Mouse (Mus musculus): ENCODE measurements at regions not wholly inside any gene's neighbourhood (a gene's known extent, or its start where the extent isn't known, plus 50 kb on each side); places are given as distances from the start of the nearest gene placed in this dataset.

DNA sequence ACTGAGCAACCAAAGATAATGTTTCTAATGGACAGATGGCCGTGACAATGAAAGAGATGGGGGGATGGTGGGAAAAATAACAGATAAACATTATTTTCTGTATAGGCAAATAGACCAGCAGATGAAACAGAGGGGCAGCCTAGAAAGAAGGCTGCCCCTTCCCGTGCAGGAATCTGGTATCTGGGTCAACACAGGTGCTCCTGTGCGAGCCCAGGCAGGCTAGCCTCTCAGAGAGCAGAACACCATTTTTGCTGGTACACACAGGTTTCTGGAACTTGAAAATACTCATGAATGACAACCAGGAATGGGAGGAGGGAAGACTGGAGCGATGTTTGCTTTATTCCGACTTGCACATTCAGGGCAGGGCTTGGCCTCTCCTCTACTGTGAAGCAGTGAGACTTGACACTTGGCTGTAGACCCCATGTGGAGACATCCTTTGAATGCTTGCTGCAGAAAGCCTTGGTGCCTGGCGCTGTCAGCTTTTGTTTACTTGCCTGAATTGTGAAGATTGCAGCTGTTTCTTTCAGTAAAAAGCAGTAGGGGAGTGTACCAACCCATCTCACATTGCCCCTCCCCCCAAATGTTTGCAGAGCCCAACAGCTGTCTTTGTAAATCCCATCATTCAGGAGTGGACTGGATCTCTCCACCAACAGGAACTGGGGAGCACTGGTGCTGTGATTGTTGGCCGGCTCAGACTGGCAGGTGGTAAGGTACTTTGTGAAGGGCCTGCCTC, 172.5 kb downstream of the Gm5426 start:
- CTCF ChIA-PET: interaction anchor here (0.6 kb wide), 1 partner anchor 369 kb away, joined by 5 read pairs; no protein-coding TSS in a partner anchor

DNA sequence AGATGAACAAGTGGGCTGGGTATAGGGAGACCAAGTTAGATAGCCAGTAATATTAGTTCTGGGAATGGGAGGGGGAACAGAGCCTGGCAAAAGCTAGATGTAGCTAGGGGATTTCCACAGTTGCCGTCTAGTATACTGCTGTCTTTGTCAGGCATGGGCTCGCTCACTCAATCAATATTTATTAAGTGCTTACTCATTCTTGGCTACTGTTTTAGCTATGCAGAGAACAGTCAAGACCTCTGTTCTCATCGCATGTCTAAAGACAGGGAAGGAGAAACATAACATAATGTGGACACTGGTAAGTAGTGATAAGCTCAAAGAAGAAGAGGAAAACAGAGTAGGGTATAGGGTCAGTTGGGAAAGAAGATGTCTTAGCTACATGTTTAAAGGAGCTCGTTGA, 173.4 kb downstream of the Gm5426 start:
- CTCF ChIA-PET: no interaction called here

DNA sequence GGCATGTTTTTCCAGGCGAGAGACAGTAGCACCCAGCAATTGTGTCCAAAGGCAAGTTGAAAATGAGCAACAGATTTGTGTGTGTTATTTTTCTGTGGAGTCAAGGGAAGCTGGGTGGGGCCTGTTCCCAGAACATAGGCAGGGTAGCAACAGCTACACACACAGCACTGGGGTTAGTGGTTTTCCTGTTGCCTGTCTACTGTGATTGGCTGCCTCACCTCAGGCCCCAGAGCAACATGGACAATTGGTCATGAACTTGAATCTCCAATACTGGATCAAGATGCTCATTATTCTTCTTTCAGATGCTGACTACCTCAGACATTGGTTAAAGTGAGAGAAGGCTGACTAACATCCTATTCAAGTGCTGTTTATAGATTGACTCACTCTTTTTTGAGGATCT, 188.9 kb downstream of the Gm5426 start:
- CTCF ChIA-PET: no interaction called here

DNA sequence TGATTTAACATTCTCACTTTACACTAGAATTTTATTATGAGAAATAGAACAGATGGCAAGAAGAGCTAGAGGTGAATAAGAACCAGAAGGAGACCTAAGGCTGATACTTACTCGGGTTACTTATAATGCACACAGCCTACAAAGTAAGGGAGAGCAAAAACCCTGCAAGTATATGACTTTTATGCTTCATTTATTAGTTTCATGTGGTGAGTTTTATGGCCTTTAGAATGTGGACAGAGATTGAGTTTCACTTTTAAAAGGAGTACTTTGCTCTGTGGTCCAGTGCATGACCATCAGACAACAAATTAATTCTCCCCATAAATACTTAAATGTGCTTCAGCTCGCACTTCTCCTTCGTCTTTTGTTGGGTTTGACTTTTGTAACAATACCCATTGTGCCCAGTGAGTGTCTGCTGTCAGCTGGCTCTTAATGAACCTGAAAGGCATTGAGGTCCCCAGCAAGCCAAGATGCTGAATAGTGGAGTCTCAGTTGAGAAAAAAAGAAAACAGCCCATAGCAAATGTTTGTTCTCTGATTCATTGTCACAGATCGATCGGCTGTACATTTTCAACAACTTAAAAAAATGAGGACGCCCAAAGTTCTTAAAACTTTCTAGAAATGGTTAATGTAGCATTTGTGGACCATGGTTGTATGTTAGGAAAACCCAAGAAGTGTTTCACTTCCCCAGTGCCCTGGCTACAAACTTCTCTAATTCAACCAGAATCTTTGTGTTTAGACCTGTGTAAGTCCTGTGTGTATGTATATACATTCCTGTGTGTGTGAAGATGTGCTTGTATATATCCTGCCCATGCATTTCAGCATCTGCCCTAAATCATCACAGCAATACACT, 194.5 kb downstream of the Gm5426 start:
- CTCF ChIA-PET: no interaction called here

DNA sequence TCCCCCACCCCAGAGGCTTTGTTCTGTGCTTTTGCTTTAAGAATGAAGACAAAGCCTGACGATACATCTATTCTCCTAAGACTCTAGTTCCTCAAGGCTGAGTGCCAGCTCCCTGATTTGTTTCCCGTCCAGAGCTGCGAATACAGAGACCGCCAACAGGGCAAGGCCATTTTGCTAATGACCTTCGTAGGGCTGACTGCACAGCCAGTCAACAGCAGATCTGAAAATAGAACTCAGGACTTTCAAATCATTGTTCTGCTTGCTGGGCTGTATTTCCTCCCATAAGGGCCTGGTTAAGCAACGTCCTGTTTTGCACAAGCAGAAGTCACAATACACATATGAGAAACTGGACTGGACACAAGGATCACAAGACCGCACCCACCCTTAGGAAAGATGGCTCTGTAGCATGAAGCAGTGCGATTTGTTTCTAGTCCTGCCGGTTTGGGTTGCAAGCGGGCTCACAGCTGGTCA, 196.4 kb downstream of the Gm5426 start:
- CTCF ChIA-PET: interaction anchor here (0.6 to 1.0 kb wide), 4 partner anchors 71 to 524 kb away, joined by 3 to 4 read pairs (median 3); no protein-coding TSS in a partner anchor

DNA sequence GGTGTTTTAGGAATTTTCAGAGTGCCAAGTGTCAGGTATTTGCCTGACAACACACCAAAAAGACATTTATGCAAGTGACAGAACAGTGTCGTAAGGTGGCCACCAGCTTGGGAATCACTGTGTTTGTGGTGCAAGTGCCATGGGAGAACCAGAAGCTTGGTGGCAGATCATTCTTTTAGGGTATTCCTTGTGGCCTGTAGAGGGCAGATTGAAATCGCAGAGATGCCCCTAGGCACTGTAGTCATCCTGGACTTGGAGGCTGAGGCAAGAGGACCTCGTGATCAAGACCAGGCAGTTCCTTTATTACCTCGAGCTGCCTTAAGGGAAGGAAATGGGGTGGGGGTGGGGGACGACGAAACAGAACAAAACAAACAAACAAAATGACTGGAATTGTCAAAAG, 196.8 kb downstream of the Gm5426 start:
- CTCF ChIA-PET: interaction anchor here (0.8 to 1.0 kb wide), 2 partner anchors 36 to 524 kb away, joined by 3 read pairs; no protein-coding TSS in a partner anchor

DNA sequence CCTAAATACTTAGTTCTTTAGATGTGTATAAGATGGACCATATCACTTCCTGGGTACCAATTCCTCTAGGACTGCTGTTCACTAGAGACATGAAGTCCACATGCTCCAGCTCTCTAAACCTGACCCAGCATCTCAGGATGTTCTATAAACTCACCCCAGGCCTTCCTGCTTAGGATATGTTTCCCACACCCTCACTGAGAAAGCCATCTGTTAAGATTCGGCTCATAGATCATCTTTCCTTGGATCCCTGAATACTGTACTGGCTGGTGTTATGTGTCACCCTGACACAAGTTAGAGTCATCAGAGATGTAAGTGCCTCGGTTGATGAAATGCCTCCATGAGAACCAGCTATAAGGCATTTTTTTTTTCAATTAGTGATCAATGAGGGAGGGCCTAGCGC, 199.9 kb downstream of the Gm5426 start:
- CTCF ChIA-PET: interaction anchor here (0.7 to 0.9 kb wide), 2 partner anchors 16 to 397 kb away, joined by 4 to 12 read pairs; no protein-coding TSS in a partner anchor

DNA sequence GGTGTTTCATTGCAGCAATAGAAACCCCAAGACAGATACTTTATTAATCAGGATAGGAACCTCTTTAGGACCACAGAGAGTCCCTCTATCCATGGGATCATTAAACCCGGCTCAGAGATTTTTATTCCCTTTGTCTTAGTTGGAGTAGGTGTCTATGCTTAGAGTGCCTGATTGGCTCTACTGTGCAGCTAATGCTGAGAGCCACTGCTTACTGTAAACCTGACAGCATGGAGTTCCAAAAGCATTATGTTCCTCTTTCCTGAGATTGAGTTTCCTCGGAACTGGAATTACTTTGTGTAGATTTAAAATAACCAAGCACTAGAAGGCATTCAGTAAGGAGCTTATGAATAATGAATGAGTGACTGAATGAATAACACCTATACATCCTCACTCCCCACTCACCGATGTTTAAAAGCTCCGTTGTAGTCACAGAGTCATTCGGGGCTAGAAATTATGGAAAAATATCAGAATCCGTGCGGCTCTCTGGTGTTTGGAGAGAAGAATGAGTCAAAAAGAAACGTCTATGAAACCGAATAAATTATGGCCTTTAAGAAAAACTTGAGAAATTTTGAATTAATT, 200.8 kb downstream of the Gm5426 start:
- CTCF ChIA-PET: interaction anchor here (0.7 to 1.1 kb wide), 2 partner anchors 9 to 398 kb away, joined by 9 to 12 read pairs; no protein-coding TSS in a partner anchor

DNA sequence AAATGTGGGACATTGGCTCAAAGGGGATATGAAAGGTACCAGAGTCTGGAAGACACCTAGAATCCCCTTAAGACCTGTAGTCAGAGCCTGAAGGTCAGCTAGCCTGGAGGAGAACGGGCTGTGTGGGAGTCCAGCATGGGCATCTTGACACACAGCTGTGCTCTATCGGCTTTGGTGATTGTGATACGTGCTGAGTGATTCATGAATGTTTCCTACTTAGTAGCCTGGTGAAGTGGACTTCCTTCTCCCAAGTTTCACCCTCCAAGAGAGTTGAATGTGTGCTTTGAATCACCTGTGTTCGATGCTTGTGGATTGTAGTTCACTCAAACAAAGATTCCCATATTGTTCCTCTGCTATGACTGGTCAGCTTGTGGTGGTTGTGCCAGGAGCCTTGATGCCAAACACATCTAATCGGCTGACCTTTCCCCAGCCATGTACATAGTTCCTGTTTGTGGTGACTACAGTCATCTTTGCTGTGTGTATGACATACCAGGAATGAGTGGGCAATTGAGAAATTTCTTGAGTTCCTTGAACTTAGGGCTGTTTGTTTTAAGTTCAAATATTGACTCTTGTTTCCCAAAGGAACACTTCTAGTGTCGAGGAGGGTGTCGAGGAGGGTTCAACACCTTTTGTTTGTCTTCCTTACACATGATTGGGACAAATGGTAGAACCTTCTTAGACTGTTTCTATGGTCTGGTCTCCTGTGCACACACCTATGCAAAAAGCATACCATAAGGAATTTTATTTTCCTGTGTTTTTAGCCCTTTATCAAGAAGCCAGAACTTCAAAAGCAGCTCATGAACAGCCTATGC, 201.6 kb downstream of the Gm5426 start:
- CTCF ChIA-PET: interaction anchor here (1.1 kb wide), 1 partner anchor 10 kb away, joined by 9 read pairs; no protein-coding TSS in a partner anchor

DNA sequence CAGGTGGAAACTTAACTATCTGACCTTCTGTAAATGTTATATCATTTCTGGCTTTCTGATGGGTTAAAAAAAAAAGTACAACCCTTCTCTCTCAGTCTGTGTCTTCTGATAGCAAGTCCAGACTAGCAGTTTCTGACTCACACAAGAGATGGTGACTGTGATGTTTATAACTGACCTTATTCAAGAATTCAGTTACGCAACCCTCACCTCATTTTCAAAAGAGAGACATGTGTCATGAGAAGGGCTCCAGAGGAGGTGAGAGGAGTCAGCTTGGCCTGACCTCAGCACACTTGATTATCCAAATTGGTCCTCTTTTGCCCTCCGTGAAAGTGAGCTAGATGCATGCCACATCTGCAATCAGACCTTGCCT, 202.2 kb downstream of the Gm5426 start:
- CTCF ChIA-PET: no interaction called here

DNA sequence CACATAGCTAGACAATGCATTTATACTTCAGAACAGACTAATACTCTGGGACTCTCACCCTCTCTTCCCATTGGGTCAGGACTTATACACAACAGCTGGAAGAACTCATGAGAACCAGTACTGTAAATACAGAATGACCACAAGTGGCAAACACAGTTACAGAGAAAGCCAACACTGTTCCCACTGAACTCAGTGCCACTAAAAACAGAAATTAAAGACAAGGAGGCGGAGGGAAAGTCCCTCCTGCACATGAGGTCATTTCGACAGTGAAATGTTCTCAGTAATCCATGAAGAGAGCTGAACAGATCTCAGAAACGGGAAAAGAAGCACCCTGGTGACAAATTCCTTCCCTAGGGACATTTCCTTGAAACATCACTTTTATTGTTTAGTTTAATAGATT, 206.1 kb downstream of the Gm5426 start:
- CTCF ChIA-PET: no interaction called here

DNA sequence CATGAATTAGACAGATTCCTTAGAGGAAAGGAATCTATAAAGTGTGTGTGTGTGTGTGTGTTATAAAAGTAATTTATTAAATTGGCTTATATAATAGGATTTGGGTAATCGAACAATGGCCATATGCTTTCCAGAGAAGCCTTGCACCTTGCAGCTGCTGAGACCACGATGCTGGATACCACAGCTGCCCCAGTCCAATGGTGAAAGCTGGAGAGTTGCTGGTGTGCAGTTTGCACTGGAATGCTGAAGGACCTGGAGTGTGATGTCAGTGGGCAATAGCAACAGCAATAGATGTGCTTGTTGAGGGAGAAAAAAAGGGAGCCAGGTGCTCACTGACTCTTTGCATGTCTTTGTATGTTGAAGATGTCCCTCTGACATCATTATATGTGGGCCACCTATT, 207.3 kb downstream of the Gm5426 start:
- CTCF ChIA-PET: no interaction called here

DNA sequence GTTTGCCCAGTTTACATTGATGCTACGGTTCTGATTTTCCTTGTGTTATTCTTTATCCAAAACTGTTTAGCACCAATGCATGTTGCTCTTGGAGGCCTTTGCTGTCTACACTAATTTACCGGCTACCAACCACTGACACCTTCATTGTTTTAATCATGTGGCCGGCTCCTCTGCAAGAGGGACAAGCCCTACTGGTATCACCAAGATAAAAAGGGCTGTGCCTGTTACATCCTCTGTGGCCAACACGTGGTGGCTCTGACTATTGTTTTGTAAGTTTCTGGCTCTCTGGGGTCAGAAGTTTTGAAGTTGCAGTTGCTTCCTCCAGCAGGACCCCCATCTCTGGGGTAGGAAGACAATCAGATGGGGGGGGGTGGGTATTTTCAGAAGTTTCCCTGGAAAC, 214.3 kb downstream of the Gm5426 start:
- CTCF ChIA-PET: no interaction called here

DNA sequence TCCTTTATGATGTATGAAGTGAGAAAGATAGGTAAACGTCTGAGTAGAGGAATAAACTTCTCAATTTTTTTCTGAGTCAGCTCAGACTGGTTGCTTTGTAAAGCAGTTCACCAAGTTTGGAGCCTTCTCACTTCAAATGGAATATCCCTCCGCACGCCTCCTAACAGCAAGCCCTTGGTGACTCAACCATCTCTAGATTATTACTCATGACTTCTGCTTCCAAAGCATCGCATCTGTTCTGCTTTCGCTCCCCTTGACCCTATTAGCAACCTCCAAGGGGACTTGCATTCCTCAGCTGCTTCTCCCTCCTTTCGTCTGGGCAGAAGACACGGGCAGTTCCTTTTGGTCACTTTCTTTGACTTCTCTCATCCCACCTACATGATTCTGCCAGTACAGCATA, 214.9 kb downstream of the Gm5426 start:
- CTCF ChIA-PET: no interaction called here

DNA sequence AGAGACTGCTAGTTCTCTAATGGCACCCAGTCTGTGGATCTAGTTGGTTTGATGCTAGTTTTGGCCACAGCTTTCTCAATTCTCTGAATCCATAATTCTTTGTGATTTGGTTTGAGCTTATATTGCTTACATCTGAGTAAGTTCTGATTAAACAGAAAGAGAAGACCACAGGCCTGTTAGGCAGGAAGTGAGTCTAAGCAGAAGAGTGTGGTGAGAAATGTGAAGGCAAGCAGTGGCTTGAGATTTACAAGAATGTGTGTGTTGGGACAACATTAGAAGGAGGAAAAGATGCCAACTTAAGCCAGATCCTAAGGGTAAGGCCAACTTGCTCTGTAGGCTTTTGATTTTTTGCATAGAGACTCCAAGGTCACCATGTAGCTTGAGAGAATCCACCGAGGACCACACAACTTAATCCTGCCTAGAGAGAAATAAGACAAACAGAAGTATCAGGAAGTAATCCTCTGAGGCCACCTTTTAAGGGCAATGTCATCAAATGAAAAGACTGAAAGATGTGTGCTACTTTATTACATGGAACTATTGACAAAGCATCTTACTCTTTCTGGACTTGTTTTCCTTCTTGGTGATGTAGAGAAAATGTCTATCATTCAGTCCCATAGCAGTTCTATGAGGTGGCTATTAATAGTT, 220.7 kb downstream of the Gm5426 start:
- CTCF ChIA-PET: interaction anchor here (0.6 kb wide), 1 partner anchor 25 kb away, joined by 3 read pairs; no protein-coding TSS in a partner anchor

DNA sequence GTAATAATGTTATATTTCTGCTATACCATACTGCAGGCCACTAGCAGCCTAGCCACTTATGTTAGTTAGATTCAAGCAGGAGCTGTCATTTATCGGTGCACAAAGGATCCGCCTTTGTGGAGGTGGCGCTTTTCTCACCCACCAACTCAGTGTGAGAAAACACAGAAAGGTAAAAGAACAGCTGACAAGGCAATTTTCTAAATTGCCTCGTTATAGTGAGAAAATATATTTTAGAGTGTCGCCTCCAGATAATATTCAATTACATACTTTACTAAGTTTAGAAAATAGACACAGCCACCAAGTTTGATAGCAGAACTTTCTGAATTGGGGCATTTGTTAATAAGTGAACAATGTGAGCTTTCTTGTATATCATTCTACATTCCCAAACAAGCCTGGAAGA, 221.2 kb downstream of the Gm5426 start:
- CTCF ChIA-PET: no interaction called here

DNA sequence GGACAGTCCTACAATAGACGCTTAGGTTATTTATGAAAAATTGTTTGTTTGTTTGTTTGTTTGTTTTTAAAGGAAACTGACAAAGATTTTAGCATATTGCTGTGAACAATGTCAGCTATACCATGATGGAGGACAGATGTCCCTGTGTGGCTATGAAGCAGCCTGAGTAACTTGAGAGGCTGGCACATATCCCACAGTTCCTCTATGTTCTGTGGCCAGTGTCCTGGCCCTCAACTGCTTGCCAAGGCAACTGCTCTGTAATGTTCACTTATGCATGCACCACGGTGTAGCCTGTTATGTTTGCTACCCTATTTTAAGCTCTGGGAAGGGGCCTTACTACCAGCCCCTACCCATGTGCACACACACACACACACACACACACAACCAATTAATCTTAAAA, 222.6 kb downstream of the Gm5426 start:
- CTCF ChIA-PET: interaction anchor here (0.6 to 0.9 kb wide), 2 partner anchors 73 to 81 kb away, joined by 3 to 11 read pairs; no protein-coding TSS in a partner anchor

DNA sequence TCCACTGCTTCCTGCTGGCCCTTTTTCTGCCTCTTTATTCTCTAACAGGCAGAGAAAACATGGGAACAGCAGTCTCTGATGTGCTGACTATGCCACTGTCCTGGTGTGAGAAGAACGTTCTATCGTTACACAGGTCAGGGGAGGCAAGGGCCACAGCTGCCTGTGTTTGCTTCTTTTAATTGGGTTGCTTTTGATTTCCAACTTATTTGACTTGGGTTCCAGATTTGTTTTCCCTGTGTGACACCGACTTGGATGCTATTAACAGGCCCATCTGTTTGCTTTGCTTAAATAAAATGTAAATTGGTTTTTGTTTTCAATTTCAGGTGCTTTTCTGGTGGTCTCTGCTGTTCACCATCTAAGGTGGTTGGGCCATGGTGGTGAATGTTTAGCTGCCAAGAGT, 225.8 kb downstream of the Gm5426 start:
- CTCF ChIA-PET: interaction anchor here (0.7 kb wide), 1 partner anchor 846 kb away, joined by 4 read pairs; no protein-coding TSS in a partner anchor

DNA sequence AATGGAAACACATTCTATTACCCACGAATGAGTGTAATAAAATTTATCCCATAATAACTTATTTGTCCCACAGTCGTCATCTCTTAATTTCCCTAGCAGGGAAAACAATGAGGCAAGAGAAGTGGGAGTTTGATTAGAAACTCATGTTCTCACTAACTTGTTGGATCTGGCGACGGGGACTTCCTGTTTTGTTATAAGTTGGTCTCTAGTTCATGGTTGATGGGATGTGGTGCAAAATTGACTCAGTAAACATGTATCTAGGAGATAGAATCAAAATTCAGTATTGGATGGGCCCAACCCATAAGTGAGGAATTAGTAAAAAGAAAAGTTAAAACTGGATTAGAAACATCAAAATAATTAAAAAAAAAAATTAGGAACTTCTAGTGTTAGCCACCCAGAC, 227.5 kb downstream of the Gm5426 start:
- CTCF ChIA-PET: no interaction called here

DNA sequence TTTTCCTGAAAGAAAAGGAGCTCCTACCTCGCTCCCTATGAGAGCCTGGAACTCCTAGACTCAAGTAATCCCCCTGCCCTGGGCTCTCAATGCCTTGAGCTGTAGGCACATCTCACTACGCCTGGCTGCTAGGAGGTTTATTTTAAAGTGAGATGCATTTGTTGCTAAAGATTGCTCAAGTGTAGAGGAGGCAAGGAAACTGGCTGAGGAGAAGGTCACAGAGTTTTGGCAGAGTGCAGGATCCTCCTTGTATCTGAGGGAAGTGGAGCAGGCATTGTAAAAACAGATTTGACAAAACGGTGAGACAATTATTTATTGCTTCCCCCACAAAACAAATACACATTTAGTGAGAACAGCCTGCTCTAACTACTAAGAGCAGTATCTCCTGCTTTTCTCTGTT, 228.7 kb downstream of the Gm5426 start:
- CTCF ChIA-PET: interaction anchor here (0.6 kb wide), 1 partner anchor 116 kb away, joined by 8 read pairs; no protein-coding TSS in a partner anchor

DNA sequence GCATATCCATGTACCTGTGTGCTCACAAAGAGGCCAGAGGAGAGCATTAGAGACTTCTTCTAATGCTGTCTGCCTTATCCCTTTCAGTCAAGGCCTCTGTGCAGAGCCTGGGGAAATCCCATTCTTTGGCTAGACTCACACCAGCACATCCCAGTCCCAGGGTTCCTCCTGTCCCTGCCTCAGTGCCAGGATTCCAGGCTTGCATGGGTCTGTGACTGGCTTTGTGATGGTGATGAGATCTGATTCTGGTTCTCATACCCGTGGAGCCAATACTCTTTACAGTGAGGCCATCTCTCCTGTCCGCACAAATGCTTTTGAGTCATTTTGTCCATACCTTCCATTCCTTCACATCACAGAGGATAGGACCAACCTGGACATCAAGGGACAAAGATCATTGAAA, 230.5 kb downstream of the Gm5426 start:
- CTCF ChIA-PET: no interaction called here
